Mouse (Mus musculus) lung, postnatal 36 days (tissue): ENCODE results near the gene Clec4a2.
A peak's percentile ranks its signal among the peaks of the same experiment; 100 is the strongest.
"Not testable (repeated sequence)": the region's sequence is repeated elsewhere in the genome, so short reads cannot be mapped to it uniquely, and the experiment has no call there.

ENCODE experiments used
- DNase-seq: peaks from one replicate; pipeline ENCODE4 v3.0.0; 2022; ENCODE audit warnings: mixed read lengths

Gene Clec4a2

GRCm38 (mm10) chr6:123106128-123106527, at the start of gene Clec4a2:
Gene Clec4a2, plus strand, starts transcription at chr6:123106428.
- not testable (repeated sequence) for DNase-seq

GRCm38 (mm10) chr6:123095125-123095843, 10.9 kb upstream of the Clec4a2 start:
- peak; percentile 1 for DNase-seq

- DNase-seq = peak; percentile 10
Observed at GRCm38 (mm10) chr6:123123195-123123594, 17.0 kb downstream of the Clec4a2 start.

- DNase-seq = no peak
Observed at GRCm38 (mm10) chr6:123127173-123127572, 20.9 kb downstream of the Clec4a2 start.

- not testable (repeated sequence) for DNase-seq
Observed at GRCm38 (mm10) chr6:123137766-123138526, 31.7 kb downstream of the Clec4a2 start.

- peak; percentile 6 for DNase-seq
Observed at GRCm38 (mm10) chr6:123170106-123170505, 63.9 kb downstream of the Clec4a2 start.

GRCm38 (mm10) chr6:123171040-123171439, 64.8 kb downstream of the Clec4a2 start:
- DNase-seq = peak; percentile 44

- DNase-seq = no peak
Observed at GRCm38 (mm10) chr6:123172593-123172992, 66.4 kb downstream of the Clec4a2 start, which contains the start of gene Clec4b2. Gene Clec4b2, plus strand, starts transcription at chr6:123172893.

GRCm38 (mm10) chr6:123175549-123175948, 69.3 kb downstream of the Clec4a2 start:
- peak; percentile 33 for DNase-seq

- peak; percentile 31 for DNase-seq
Observed at GRCm38 (mm10) chr6:123184862-123185261, 78.6 kb downstream of the Clec4a2 start.
